Mouse (Mus musculus): Measurements from ENCODE around the gene Ubl3. TPM values are rescaled to one million over a fixed set of nuclear protein-coding genes. Genes with fewer than 3 reads are reported as not detected.

Gene Ubl3
- total and polyA plus RNA-seq, 2 experiments from 2014 or later = 79.1 to 128 TPM

DNA sequence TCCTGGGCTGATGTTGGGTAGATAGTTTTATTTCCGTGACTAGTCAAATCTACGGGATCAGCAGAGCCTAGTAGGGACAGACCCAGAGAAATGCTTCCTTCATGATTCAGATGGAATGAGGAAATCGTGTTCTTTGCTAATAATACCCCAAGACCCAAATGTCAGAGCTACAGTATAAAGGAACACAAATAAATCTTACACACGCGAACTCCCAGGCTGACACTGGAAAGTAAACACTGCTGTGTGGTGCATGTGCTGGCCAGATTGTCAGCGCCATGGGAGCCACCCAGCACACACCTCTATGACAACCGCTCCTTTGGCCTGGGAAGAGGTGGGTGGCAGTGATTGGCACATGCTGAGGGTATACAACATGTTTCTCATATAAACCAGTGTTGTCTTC lies 88.1 kb downstream of the Ubl3 start:
- Histone ChIP-seq H3K27ac (ENCODE audit: low read depth, low read length) (no peak overlapping the region), H3K4me1 (ENCODE audit: insufficient read depth, low read length) (no peaks in the 10 kb centered on the region), H3K27me3 (ENCODE audit: insufficient read depth, low read length) (no peaks in the 10 kb centered on the region), H3K9me3 (ENCODE audit: low read length) (no peaks in the 10 kb centered on the region), H3K4me2 (ENCODE audit: low read depth, low read length, poor library complexity, severe bottlenecking) (no peak overlapping the region), H3K9ac (replicated peaks; ENCODE audit: low read length, poor library complexity, severe bottlenecking) (no peak overlapping the region), H3K4me3 (ENCODE audit: low read depth, low read length) (no peak overlapping the region), H3K36me3 (ENCODE audit: insufficient read depth, low read length) (no peaks in the 10 kb centered on the region)
- no peak for TF ChIP-seq CTCF (IDR thresholded peaks at IDR 0.05)
- DNase-seq (ENCODE audit: low spot score) = no peak
- 81% methylated on average over 7 of the region's 7 CpGs for WGBS
- no peak for ATAC-seq (ENCODE audit: low FRiP score)

DNA sequence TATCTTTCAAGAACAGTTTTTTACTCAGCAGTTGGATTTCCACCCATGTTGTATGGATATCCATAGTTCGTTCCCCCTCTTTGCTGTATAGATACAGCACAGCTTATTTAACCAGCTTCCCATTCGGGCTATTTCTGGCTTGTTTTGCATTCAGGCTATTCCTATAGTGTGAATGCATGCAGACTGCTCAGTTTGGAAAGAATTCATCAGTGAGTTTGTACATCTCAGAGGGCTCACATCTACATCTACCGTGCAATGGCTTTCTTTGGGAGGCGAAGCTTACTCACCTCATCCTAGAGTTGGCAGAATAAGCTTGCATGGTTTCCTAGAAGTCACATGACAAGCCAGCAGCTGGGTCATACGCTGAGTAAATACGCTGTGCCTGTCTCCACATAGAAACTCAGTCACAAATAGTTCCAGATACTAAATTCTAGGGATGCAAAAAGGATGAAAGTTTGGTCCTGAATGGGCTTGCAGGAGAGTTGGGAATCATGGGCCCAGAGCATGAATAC lies 88.8 kb downstream of the Ubl3 start:
- WGBS = 89% methylated on average over 6 of the region's 6 CpGs
- no peak for DNase-seq (ENCODE audit: low spot score)
- H3K27ac ChIP-seq (ENCODE audit: low read depth, low read length) = no peak overlapping the region
- no peak overlapping the region for H3K4me2 ChIP-seq (ENCODE audit: low read depth, low read length, poor library complexity, severe bottlenecking)
- H3K4me3 ChIP-seq (ENCODE audit: low read depth, low read length) = no peak overlapping the region
- no peak overlapping the region for H3K9ac ChIP-seq (replicated peaks; ENCODE audit: low read length, poor library complexity, severe bottlenecking)
- no peaks in the 10 kb centered on the region for H3K27me3 ChIP-seq (ENCODE audit: insufficient read depth, low read length)
- H3K36me3 ChIP-seq (ENCODE audit: insufficient read depth, low read length) = no peaks in the 10 kb centered on the region
- no peaks in the 10 kb centered on the region for H3K9me3 ChIP-seq (ENCODE audit: low read length)
- TF ChIP-seq CTCF (IDR thresholded peaks at IDR 0.05) = no peak
- H3K4me1 ChIP-seq (ENCODE audit: insufficient read depth, low read length) = no peaks in the 10 kb centered on the region
- ATAC-seq (ENCODE audit: low FRiP score) = no peak

Other genes with a start within 250 kb of the Ubl3 start
- gene Slc7a1, start 152.9 kb downstream of the Ubl3 start, total RNA-seq (2014; rRNA removed) = 49.8 and 73.3 TPM in 2 replicates
- gene Slc7a1, start 152.9 kb downstream of the Ubl3 start, polyA plus RNA-seq (2015; fragmentation: Nextera tagmentation; extraction: Ambion mirVana) = 26.2 and 33.8 TPM in 2 replicates